Mouse (Mus musculus) layer of hippocampus, adult 2 months (tissue): ENCODE results near the gene Ccdc169. TPM values are rescaled to one million over a fixed set of nuclear protein-coding genes. Genes with fewer than 3 reads are reported as not detected.

Source experiments
- DNase-seq, 2 experiments: peaks; one replicate each; pipeline ENCODE4 v3.0.0; 2022; ENCODE audit warnings: low spot score in 2 of 2
- H3K27ac ChIP-seq: fragments of 200-600 bp; 2 replicates; pipeline ENCODE4 v1.8.1; 2022
- H3K4me3 ChIP-seq: fragments of 200-600 bp; 2 replicates; pipeline ENCODE4 v1.8.1; 2022; ENCODE audit warnings: mild to moderate bottlenecking
- CTCF ChIP-seq: fragments of 200-600 bp; conservative IDR thresholded peaks from 2 replicates; pipeline ENCODE4 v1.8.1; 2022; ENCODE audit warnings: antibody characterized with exemption, mild to moderate bottlenecking, moderate library complexity
- long read RNA-seq, 2 experiments: library from polyadenylated mRNA; stranded (forward); transcript quantifications; one replicate each; pipeline ENCODE4 v2.0.0; 2021; ENCODE audit warnings: borderline mapping rate in 2 of 2
- total RNA-seq, 2 experiments: library from RNA; stranded (reverse); gene quantifications; 2 replicates each; pipeline ENCODE4 v1.2.3; 2021

Gene Ccdc169
- under 1 TPM; 0.27 to 0.36 TPM for total RNA-seq
- long read RNA-seq, experiment 1: 0 reads
- long read RNA-seq, experiment 2: 0 reads

DNA sequence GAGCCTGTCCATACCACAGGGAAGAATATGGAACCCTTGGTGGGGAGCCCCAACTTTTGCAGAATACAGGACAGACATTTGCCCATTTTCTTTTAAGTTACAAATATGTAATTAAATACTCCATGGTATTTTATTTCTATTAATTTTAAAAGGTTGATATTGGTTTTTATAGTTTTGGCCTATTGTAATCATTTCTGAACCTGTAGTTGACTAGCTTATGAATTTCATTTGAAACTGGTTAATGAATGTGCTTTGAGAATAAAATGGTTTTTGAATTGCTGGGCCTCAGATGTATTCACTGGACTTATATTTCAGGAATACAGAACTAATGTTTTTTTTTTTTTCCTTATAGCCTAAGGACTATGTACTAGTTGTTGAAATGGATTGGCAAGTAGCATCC lies at the start of gene Ccdc169:
Gene Ccdc169 (plus strand): TSS at position 301 of the 400 bp plus-strand sequence.
- Histone ChIP-seq H3K27ac (no peak within 1 kb of the TSS), H3K4me3 (no peak within 1 kb of the TSS)
- no peak for DNase-seq
- TF ChIP-seq CTCF: no peak

DNA sequence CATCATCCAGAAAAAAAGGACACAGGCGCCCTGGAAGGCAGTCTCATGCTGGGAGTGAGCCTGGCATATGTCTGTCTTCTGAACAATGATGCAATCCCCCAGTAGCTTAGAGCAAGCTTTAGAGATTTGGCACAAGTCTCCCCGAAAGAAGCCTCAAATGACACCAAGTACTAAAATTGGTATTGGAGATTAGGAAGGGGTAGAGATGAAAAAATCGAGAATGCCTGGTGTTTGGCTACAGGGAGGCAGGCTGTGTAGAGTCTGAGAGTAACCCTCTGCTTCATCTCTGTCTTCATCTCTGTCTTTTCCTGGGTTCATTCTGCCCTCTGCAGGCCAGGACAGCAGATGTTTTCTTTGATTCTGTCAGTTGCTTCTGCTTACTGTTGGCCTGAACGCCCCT lies 49.8 kb upstream of the Ccdc169 start:
- no peak for DNase-seq
- Histone ChIP-seq H3K4me3 (no peak overlapping the region), H3K27ac (peak overlapping the region; percentile 6)
- TF ChIP-seq CTCF: peak; percentile 65

DNA sequence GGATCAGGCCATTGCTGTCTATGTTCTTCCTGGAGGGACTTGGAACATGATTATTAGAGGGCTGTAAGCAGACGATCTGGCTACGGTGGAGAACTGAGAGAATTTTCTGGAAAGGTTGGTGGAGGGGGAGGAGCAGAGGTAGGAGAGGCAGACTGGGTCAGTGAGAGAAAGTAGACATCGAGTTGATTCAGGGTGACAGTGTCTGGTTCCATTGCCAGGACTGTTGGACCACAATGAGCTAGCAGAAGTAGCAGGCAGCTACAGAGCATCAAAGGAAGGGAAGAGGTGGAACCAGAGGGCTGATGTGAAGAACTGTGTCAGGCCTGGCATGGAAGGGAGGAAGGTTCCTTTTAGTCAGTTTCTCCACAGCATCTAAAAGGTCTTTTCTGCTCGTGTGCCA lies 48.8 kb upstream of the Ccdc169 start:
- DNase-seq: no peak
- H3K27ac ChIP-seq: no peak overlapping the region
- no peak overlapping the region for H3K4me3 ChIP-seq
- no peak for TF ChIP-seq CTCF

DNA sequence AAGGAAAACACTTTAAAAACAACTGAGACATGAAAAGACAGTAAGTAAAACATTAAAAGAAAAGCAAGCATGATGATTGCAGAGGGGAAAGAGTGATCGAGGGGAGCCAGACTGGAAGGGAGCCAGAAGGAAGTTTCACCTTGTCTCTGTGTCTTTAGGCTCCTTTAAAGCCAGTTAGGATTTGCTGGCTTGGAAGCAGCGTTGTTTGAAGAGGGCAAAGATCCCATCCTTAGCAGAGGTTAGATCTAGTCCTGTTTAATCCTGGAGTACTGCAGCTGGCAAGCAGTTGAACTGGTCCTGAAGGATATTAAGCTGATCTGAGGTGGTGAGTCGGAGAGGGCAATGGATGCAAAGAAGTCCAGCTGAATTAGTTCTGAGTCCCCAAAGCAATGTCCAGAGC lies 48.3 kb upstream of the Ccdc169 start:
- no peak overlapping the region for H3K4me3 ChIP-seq
- H3K27ac ChIP-seq: no peak overlapping the region
- DNase-seq: no peak
- TF ChIP-seq CTCF: no peak

GRCm38 (mm10) chr3:55089291-55089690 lies 47.8 kb upstream of the Ccdc169 start:
- no peak for DNase-seq
- H3K27ac ChIP-seq: no peak overlapping the region
- H3K4me3 ChIP-seq: no peak overlapping the region
- no peak for TF ChIP-seq CTCF

GRCm38 (mm10) chr3:55093161-55093560 lies 44.0 kb upstream of the Ccdc169 start:
- DNase-seq: no peak
- H3K27ac ChIP-seq: no peak overlapping the region
- no peak for TF ChIP-seq CTCF
- no peak overlapping the region for H3K4me3 ChIP-seq

GRCm38 (mm10) chr3:55095968-55096654 lies 41.0 kb upstream of the Ccdc169 start:
- peak; percentile 33 to 65 for DNase-seq
- TF ChIP-seq CTCF: peak; percentile 21
- Histone ChIP-seq H3K27ac (peak overlapping the region; percentile 86), H3K4me3 (no peak overlapping the region)

DNA sequence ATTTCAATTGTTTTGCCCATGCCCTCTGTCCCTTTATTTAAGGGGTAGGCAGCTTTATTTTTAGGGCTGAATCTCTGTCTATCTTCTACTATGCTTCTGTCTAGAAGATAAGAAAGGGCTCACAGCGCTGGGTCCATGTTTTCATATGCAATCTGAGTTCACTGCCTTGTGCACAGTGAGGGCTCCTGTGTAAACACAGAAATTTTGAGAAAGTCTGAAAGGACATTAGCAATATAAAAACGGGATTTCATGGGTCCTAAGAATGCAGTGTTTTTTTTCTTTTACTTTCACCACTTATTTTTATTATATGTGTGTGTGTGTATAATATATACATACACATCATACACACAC lies 40.5 kb upstream of the Ccdc169 start:
- H3K27ac ChIP-seq: peak overlapping the region; percentile 86
- TF ChIP-seq CTCF: no peak
- DNase-seq: no peak
- no peak overlapping the region for H3K4me3 ChIP-seq

DNA sequence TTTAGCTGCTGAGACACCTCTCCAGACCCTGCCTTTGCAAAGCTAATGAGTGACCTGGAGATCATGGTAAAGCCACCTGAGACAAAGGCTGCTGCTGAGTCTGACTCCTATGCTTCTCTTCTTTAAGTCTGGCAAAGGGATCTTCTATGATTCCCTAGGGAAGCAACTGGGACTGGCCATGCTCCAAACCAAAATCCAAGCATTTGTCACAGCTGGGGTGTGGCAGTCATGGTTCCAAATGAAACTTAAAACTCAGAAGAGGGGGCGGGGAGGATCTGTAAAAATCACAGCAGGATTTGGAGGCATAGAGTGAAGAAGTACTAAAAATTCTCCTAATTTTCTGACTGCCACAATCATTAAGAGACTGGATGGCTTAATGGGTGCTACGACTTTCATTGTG lies 40.0 kb upstream of the Ccdc169 start:
- no peak for TF ChIP-seq CTCF
- Histone ChIP-seq H3K27ac (peak overlapping the region; percentile 86), H3K4me3 (no peak overlapping the region)
- DNase-seq: no peak

- Histone ChIP-seq H3K4me3 (no peak overlapping the region), H3K27ac (peak overlapping the region; percentile 86)
- DNase-seq: no peak
- no peak for TF ChIP-seq CTCF
Observed at GRCm38 (mm10) chr3:55098014-55098413, 39.1 kb upstream of the Ccdc169 start.

DNA sequence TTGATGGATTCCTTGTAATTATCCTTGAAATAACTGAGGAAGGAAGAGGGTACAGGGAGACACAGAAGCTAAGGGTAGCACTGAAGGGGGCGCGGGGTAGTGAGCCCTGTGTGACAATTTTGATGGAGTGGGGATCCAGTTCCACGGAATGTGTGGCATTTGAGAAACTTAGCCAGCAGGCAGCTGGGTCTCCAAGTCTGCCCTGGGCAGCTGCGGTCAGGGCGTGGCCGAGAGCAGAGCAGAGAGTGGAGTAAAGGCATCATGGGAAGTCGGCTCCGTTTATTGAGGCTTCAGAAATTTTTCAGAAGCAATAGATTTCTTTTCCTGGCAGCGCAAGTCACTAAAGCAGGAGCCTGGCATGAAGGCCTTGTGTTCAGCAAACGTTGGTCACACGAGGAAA lies 38.1 kb upstream of the Ccdc169 start:
- DNase-seq: no peak
- no peak overlapping the region for H3K4me3 ChIP-seq
- TF ChIP-seq CTCF: no peak
- peak overlapping the region; percentile 86; the same call in 1 of the 2 replicates for H3K27ac ChIP-seq

GRCm38 (mm10) chr3:55101092-55101491 lies 36.0 kb upstream of the Ccdc169 start:
- TF ChIP-seq CTCF: peak; percentile 44
- no peak for DNase-seq
- Histone ChIP-seq H3K4me3 (no peak overlapping the region), H3K27ac (no peak overlapping the region)

GRCm38 (mm10) chr3:55105372-55106023 lies 31.6 kb upstream of the Ccdc169 start:
- H3K4me3 ChIP-seq: no peak overlapping the region
- no peak for DNase-seq
- H3K27ac ChIP-seq: no peak overlapping the region
- no peak for TF ChIP-seq CTCF

DNA sequence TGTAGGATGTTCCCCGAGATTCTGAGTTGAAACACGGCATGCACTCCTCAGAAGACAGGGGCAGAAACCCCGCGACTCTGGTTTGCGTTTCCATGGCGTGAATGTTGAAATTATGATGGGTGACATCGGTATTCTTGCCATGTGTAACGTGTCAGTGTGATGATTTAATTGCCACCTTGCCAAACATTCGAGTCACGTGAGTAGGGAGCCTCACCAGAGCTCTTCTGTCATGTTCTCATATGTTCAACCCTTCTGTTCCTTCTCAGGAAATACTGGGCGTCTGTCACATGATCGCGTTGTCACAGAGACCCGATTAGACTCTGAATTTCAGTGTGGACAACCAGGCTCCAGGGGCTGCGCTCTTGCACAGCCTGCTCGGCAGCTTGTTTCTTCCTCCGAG lies 31.1 kb upstream of the Ccdc169 start:
- Histone ChIP-seq H3K27ac (peak overlapping the region; percentile 39; the same call in 1 of the 2 replicates), H3K4me3 (no peak overlapping the region)
- TF ChIP-seq CTCF: no peak
- DNase-seq: peak in 1 of 2 experiments; percentile 34
